Mouse (Mus musculus) forebrain, embryonic 14.5 days (tissue): ENCODE results near the gene Pkmyt1. TPM values are rescaled to one million over a fixed set of nuclear protein-coding genes. Genes with fewer than 3 reads are reported as not detected.
A peak's percentile ranks its signal among the peaks of the same experiment; 100 is the strongest.

Source experiments
- ATAC-seq: fragments of 200-750 bp; cut with Nextera tagmentation; 2 replicates; pipeline ENCODE4 v1.8.0; 2017; ENCODE audit warnings: mild to moderate bottlenecking, moderate library complexity
- DNase-seq: peaks from one replicate; pipeline ENCODE4 v3.0.0-alpha.2; 2015; ENCODE audit warnings: low spot score
- H3K27ac ChIP-seq: fragments of 300-500 bp; sonication (generic); 2 replicates; pipeline ENCODE4 v1.5.1; 2014; ENCODE audit warnings: low read depth, mild to moderate bottlenecking, control low read depth, low read length, moderate library complexity
- H3K27me3 ChIP-seq: fragments of 300-500 bp; sonication (generic); replicated peaks from 2 replicates; pipeline ENCODE4 v1.6.1; 2014; ENCODE audit warnings: low read length, control low read depth, mixed read lengths; ENCODE audit not compliant: control insufficient read depth, insufficient read depth
- H3K36me3 ChIP-seq: fragments of 300-500 bp; sonication (generic); 2 replicates; pipeline ENCODE4 v1.6.1; 2014; ENCODE audit warnings: low read length, control low read depth; ENCODE audit not compliant: control insufficient read depth, insufficient read depth
- H3K4me1 ChIP-seq: fragments of 300-500 bp; sonication (generic); 2 replicates; pipeline ENCODE4 v1.6.1; 2014; ENCODE audit warnings: antibody characterized with exemption, low read length, control low read depth; ENCODE audit not compliant: control insufficient read depth, insufficient read depth
- H3K4me2 ChIP-seq: fragments of 300-500 bp; sonication (generic); 2 replicates; pipeline ENCODE4 v1.6.1; 2014; ENCODE audit warnings: mild to moderate bottlenecking, control low read depth, low read length
- H3K4me3 ChIP-seq: fragments of 300-500 bp; sonication (generic); 2 replicates; pipeline ENCODE4 v1.5.1; 2014; ENCODE audit warnings: low read depth, low read length, control low read depth
- H3K9ac ChIP-seq: fragments of 300-500 bp; sonication (generic); 2 replicates; pipeline ENCODE4 v1.6.1; 2014; ENCODE audit warnings: mild to moderate bottlenecking, low read length, control low read depth, moderate library complexity
- H3K9me3 ChIP-seq: fragments of 300-500 bp; sonication (generic); replicated peaks from 2 replicates; pipeline ENCODE4 v1.6.1; 2016; ENCODE audit warnings: low read length, control low read depth, mixed read lengths; ENCODE audit not compliant: control insufficient read depth
- WGBS: fragments of 180-500 bp; shearing (Covaris S2); extraction: QIAGEN DNeasy Blood & Tissue Kit; methylation state at CpG from one replicate; pipeline ENCODE4 v1.1.7; 2014; 5-methylcytosine and 5-hydroxymethylcytosine counted together
- polyA plus RNA-seq: library from polyadenylated mRNA; unstranded; fragments of >200 nt; fragmentation: Nextera tagmentation; extraction: Ambion mirVana; gene quantifications from 2 replicates; pipeline ENCODE4 v1.2.1, GENCODE M21; 2014

The Pkmyt1 gene
- polyA plus RNA-seq, 1 experiment from 2014 or later: 18.0 TPM

DNA sequence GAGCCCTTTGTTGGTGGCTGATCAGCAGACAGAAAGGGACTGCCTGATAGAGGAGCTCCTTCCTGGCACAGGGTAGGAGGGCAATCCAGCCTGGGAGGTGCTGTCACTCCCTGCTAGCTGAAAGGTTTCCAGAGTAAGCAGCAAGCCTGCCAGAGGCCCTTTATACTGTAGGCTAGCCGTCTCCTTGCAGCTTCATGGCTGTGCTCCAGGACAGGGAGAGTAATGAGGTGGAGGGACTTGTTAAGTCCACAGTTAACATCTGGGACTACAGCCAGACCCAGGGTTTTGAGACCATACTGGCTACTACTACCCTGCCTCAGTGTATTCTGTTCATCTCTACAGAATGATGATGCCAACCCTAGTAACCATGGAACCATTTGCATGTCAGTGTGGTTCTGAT, 8.2 kb downstream of the Pkmyt1 start:
- H3K9ac ChIP-seq: peak overlapping the region; percentile 13; the same call in 1 of the 2 replicates
- no peak overlapping the region for H3K27ac ChIP-seq
- ATAC-seq (no peak), DNase-seq (peak; percentile 41)
- peaks cover 28% of the 10 kb centered on the region for H3K36me3 ChIP-seq
- no peak overlapping the region for H3K4me3 ChIP-seq
- no peaks in the 10 kb centered on the region for H3K9me3 ChIP-seq
- no peak overlapping the region for H3K4me2 ChIP-seq
- H3K4me1 ChIP-seq: peaks cover 9% of the 10 kb centered on the region; the same call in 1 of the 2 replicates
- no peaks in the 10 kb centered on the region for H3K27me3 ChIP-seq
- WGBS: 55% methylated on average over 1 of the region's 1 CpGs

DNA sequence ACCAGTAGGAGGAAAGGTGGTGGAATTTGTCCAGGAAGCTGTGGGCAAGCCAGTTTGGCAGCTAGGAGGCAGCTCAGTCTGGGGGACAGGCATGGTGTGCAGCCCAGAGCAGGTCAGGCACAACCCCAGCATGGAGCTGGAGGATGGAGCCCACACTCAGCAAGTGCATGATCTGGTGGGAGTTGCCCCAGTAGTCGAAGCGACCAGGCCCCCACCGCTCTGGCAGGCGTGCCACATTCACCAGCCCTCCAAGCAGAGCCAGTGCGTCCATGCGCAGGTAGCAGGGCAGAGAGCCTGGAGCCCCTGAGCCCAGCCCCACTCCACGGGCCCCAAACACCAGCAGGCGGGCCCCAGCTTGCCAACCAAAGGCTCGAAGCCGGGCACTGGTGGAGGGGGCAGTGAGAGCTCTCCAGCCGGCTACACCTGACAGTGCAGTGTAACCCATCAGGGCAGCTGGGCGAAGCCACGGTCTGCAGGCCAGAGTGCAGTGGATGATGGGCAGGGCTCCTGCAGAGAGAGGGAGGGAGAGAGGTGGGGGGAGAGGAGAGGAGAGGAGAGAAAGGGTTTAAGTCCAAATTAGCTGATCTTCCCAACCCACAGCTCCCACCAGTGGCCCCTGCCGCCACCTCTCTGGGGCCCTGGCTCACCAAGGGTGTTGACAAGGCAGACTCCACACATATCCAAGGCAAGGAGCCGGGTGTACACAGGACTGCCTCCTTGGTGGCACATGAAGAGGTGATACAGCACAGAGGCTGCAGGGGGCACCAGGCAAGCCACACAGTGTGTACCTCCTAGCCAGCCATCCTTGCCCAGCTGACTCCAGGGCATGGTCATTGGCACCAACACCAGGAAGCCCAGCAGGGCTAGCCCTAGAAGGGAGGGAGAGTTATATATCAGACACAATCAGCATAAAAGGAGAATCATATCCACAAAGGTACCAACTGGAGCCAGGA, 11.6 kb downstream of the Pkmyt1 start:
- H3K27me3 ChIP-seq: peaks cover 20% of the 10 kb centered on the region
- H3K4me3 ChIP-seq: no peak overlapping the region

DNA sequence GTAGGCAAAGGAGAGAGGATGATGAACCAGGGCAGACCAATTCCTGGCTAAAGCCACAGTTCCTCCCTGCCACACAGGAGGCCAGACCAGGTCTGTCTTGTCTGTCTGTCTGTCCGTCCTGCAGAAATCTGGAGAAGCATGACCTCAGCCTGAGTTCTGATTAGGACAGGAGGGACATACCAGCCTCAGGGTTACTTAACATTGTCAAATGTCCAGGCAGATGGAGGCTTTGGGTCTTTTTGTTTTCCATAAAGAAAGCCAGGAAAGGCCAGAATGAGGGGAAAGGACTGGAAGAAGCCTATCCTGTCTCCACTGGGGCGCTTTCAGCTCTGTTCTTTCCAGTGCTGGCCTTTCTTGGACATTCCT, 12.7 kb downstream of the Pkmyt1 start:
- H3K4me1 ChIP-seq: peaks cover 17% of the 10 kb centered on the region; the same call in 1 of the 2 replicates
- peak overlapping the region; percentile 98 for H3K4me2 ChIP-seq
- peaks cover 31% of the 10 kb centered on the region for H3K27me3 ChIP-seq
- WGBS: 30% methylated on average over 2 of the region's 2 CpGs
- no peak for DNase-seq
- no peaks in the 10 kb centered on the region for H3K9me3 ChIP-seq
- H3K36me3 ChIP-seq: peaks cover 28% of the 10 kb centered on the region
- no peak overlapping the region for H3K27ac ChIP-seq
- ATAC-seq: no peak
- peak overlapping the region; percentile 85 for H3K9ac ChIP-seq
- H3K4me3 ChIP-seq: peak overlapping the region; percentile 50

More for the DNA sequence above, 11.6 kb downstream of the Pkmyt1 start:
- Histone ChIP-seq H3K4me1 (peaks cover 17% of the 10 kb centered on the region; the same call in 1 of the 2 replicates), H3K27ac (no peak overlapping the region), H3K9me3 (no peaks in the 10 kb centered on the region), H3K9ac (peak overlapping the region; percentile 5; the same call in 1 of the 2 replicates), H3K4me2 (0 out of 2 replicates have a peak overlapping the region, but pooled peaks have one; percentile 7), H3K36me3 (peaks cover 28% of the 10 kb centered on the region)
- WGBS: 61% methylated on average over 15 of the region's 15 CpGs
- ATAC-seq: no peak
- DNase-seq: no peak

DNA sequence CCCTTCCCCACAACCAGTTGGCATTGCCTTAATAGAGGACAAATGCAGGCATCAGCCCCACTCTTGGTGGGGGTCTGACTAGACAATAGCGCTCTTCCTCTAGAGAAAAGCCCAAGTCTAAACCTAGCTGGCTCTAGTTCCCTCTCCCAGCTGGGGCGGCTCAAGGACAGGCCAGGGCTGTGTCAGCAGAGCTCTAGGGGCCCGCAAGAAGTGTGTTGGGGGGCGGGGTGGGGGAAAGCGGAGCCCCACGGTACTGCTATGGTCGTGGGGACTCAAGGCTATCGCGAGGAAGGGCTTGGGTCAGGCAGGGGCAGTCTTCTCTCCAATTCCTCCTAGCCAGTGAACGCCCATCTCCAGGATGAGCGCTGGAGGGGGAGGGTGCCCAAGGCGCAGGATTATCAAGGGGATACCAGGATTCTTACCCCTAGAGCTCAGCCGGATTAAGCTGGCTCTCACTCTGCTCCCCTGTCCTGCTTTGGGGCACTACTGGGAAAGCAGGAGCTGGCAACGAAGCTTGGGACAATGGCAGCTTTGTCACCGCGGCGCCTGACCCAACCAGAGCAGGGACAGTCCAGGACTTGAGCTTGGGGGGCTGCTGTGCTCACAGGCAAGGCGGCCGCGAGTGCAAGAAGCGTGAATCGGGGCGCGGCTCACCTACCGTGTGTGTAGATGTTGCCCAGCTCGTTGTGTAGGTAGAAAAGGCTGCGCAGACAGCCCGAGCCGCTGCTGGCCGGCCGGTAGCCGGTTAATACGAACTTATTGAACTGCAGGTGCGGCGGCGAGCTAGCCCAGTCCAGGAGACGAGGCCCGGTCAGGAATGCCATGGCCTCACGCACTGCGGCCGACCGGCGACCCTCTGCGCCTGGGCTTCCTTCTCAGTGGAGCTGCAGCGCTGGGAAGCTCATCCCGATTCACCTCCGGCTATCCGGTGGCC, 13.3 kb downstream of the Pkmyt1 start:
- Histone ChIP-seq H3K36me3 (peaks cover 28% of the 10 kb centered on the region), H3K4me2 (peak overlapping the region; percentile 98), H3K9me3 (no peaks in the 10 kb centered on the region), H3K9ac (peak overlapping the region; percentile 85), H3K4me1 (peaks cover 17% of the 10 kb centered on the region; the same call in 1 of the 2 replicates), H3K27me3 (peaks cover 37% of the 10 kb centered on the region), H3K4me3 (peak overlapping the region; percentile 50), H3K27ac (peak overlapping the region; percentile 63)
- WGBS: under 1% methylated on average over 48 of the region's 48 CpGs
- ATAC-seq: peak; percentile 42
- peak; percentile 44 for DNase-seq

DNA sequence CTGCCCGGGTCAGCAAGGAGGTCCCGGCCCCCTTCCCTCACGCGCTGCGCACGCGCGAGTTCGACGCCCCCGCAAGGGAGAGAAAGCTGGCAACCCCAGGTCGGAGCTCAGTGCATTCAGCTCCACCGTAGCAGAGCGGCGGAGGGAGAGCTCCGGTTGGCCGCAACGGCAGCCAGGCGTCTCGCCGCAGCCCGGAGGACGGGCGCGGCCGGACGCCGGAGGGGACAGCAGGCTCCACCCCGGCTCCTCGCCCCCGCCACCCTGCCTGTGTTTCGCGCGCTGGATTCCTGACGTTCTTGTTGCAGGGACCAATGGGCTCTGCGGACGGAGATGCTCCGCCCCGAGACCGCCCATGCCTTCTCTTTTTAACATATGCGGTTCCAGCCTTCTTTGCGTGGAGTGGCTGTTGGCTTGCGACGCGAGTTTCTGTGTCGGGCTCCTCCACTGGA, 14.0 kb downstream of the Pkmyt1 start:
- WGBS: under 1% methylated on average over 45 of the region's 46 CpGs
- DNase-seq (peak; percentile 93), ATAC-seq (peak; percentile 91)

DNA sequence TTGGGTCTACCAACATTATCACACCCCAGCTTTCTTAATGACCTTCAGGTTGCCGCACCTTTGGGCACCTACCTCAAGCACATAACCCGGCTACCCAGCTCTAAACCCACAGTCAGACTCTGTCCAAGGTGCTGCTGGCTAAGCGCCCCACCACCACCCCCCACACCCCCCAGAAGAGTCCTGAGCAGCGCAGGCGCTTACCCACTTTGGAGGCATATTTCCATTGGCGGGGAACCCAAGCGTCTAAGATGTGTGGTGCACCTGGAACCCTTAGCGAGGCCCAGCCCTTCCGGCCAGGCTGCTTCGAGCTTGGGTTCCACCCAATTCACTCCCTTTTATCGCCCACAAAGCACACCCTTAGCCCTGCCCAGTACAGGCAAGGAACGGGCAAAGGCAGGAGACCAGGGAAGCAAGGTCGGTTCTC, 14.5 kb downstream of the Pkmyt1 start, which contains the start of gene Paqr4:
TSS of gene Paqr4 (minus strand) at position 270 of the 424 bp plus-strand sequence.
- Histone ChIP-seq H3K27ac (peak within 1 kb of the TSS; percentile 63), H3K27me3 (peaks cover 47% of the 10 kb centered on the region), H3K9ac (peak within 1 kb of the TSS; percentile 85), H3K9me3 (no peaks in the 10 kb centered on the region), H3K4me3 (peak within 1 kb of the TSS; percentile 50), H3K4me2 (peak within 1 kb of the TSS; percentile 98), H3K36me3 (peaks cover 23% of the 10 kb centered on the region), H3K4me1 (peaks cover 19% of the 10 kb centered on the region; the same call in 1 of the 2 replicates)
- no peak for DNase-seq
- ATAC-seq: peak; percentile 23; the same call in 1 of the 2 replicates
- 7% methylated on average over 13 of the region's 13 CpGs for WGBS

More for the DNA sequence above, 14.0 kb downstream of the Pkmyt1 start:
- Histone ChIP-seq H3K4me1 (peaks cover 17% of the 10 kb centered on the region; the same call in 1 of the 2 replicates), H3K27ac (peak overlapping the region; percentile 63), H3K9ac (peak overlapping the region; percentile 85), H3K36me3 (peaks cover 27% of the 10 kb centered on the region), H3K4me3 (peak overlapping the region; percentile 50), H3K27me3 (peaks cover 44% of the 10 kb centered on the region), H3K9me3 (no peaks in the 10 kb centered on the region), H3K4me2 (peak overlapping the region; percentile 98)

DNA sequence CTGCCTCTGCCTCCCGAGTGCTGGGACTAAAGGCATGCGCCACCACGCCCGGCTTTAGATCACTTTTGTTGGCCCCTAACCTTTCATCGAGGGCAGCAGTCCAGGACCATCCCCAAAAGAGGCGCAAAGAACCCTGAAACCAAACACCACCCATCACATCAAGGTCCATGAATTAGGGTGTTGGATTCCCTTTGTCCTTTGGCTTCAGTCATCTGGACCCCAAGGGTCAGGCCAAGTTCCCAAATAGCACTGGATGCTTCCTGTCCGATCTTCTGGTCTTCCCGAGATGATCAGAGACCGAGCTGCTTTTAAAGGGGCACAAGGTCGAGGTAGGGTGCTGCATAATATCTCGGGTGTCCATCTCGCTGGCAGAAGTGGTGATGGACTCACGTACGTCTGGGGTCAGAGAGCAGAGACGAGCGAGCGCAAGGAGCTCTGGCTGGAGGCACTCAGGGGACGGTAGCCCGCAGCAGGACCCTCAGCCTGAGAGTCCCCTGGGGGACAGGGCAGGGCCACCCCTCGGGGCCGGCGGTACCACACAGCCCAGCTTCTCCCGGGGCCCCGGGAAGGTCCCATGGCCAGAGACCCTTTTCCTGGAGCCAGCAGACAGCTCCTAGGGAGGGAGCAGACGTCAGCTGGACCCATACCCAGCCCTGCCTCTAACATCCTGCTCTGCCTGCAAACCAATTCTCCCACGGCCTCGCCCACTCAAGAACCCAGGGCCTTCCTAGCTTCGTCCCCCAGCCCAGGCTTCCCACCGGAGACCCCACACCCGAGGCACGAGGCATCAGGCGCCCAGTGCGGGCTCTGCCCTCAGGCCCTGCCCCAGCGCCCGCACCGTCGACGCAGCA, 15.4 kb downstream of the Pkmyt1 start:
- Histone ChIP-seq H3K9ac (no peak overlapping the region), H3K4me2 (no peak overlapping the region), H3K36me3 (peaks cover 14% of the 10 kb centered on the region), H3K27me3 (peaks cover 55% of the 10 kb centered on the region), H3K9me3 (no peaks in the 10 kb centered on the region), H3K4me1 (peaks cover 23% of the 10 kb centered on the region; the same call in 1 of the 2 replicates), H3K4me3 (no peak overlapping the region), H3K27ac (no peak overlapping the region)
- ATAC-seq (no peak), DNase-seq (no peak)
- 56% methylated on average over 37 of the region's 38 CpGs for WGBS
